Mouse (Mus musculus) lung, postnatal 36 days (tissue): Measurements from ENCODE around the gene Zfp652.
A peak's percentile ranks its signal among the peaks of the same experiment; 100 is the strongest.
"Not testable (repeated sequence)": the region's sequence is repeated elsewhere in the genome, so short reads cannot be mapped to it uniquely, and the experiment has no call there.

Source experiments
- DNase-seq: peaks from one replicate; pipeline ENCODE4 v3.0.0; 2022; ENCODE audit warnings: mixed read lengths

Zfp652 gene

GRCm38 (mm10) chr11:95712563-95713224, at the start of gene Zfp652:
Gene Zfp652 (plus strand): TSS chr11:95712673.
- DNase-seq, result peak; percentile 94

- DNase-seq, result peak; percentile 99
Observed at GRCm38 (mm10) chr11:95666529-95667149, 45.8 kb upstream of the Zfp652 start, which contains the start of gene Phb. Gene Phb (plus strand): TSS chr11:95666957.

GRCm38 (mm10) chr11:95667177-95667576, 45.3 kb upstream of the Zfp652 start:
- peak; percentile 12 for DNase-seq

GRCm38 (mm10) chr11:95668086-95668485, 44.4 kb upstream of the Zfp652 start:
- DNase-seq, result not testable (repeated sequence)

- DNase-seq, result no peak
Observed at GRCm38 (mm10) chr11:95675498-95675897, 37.0 kb upstream of the Zfp652 start.

GRCm38 (mm10) chr11:95676307-95676706, 36.2 kb upstream of the Zfp652 start:
- peak; percentile 38 for DNase-seq

GRCm38 (mm10) chr11:95677925-95678701, 34.4 kb upstream of the Zfp652 start:
- no peak for DNase-seq

- DNase-seq, result no peak
Observed at GRCm38 (mm10) chr11:95681995-95682601, 30.4 kb upstream of the Zfp652 start.

- DNase-seq, result no peak
Observed at GRCm38 (mm10) chr11:95682946-95683345, 29.5 kb upstream of the Zfp652 start.

GRCm38 (mm10) chr11:95686031-95686430, 26.4 kb upstream of the Zfp652 start:
- peak; percentile 91 for DNase-seq

- DNase-seq, result peak; percentile 26
Observed at GRCm38 (mm10) chr11:95687084-95687656, 25.3 kb upstream of the Zfp652 start.

GRCm38 (mm10) chr11:95688515-95688914, 24.0 kb upstream of the Zfp652 start:
- DNase-seq, result peak; percentile 83

GRCm38 (mm10) chr11:95688981-95689380, 23.5 kb upstream of the Zfp652 start:
- peak; percentile 63 for DNase-seq

GRCm38 (mm10) chr11:95689544-95689943, 22.9 kb upstream of the Zfp652 start:
- no peak for DNase-seq

GRCm38 (mm10) chr11:95698541-95698940, 13.9 kb upstream of the Zfp652 start:
- no peak for DNase-seq

GRCm38 (mm10) chr11:95700778-95701739, 11.4 kb upstream of the Zfp652 start:
- DNase-seq, result no peak

- DNase-seq, result no peak
Observed at GRCm38 (mm10) chr11:95704032-95704969, 8.2 kb upstream of the Zfp652 start.

GRCm38 (mm10) chr11:95704970-95705330, 7.5 kb upstream of the Zfp652 start:
- no peak for DNase-seq

GRCm38 (mm10) chr11:95709534-95710040, 2.9 kb upstream of the Zfp652 start:
- DNase-seq, result no peak

GRCm38 (mm10) chr11:95710478-95710877, 2.0 kb upstream of the Zfp652 start:
- no peak for DNase-seq
